Mouse (Mus musculus) embryonic facial prominence, embryonic 11.5 days (tissue): ENCODE measurements around the gene Kmt2b. TPM values are rescaled to one million over a fixed set of nuclear protein-coding genes. Genes with fewer than 3 reads are reported as not detected.

Experiments
- ATAC-seq: fragments of 200-750 bp; cut with Nextera tagmentation; replicated peaks from 2 replicates; pipeline ENCODE4 v1.8.0; 2017; ENCODE audit warnings: low read depth; ENCODE audit not compliant: insufficient number of reproducible peaks, low FRiP score, low TSS enrichment
- DNase-seq: peaks from one replicate; pipeline ENCODE4 v3.0.0-alpha.2; 2015; ENCODE audit warnings: low spot score
- H3K27ac ChIP-seq: fragments of 300-500 bp; sonication (generic); replicated peaks from 2 replicates; pipeline ENCODE4 v1.5.1; 2014; ENCODE audit warnings: mild to moderate bottlenecking, low read depth, low read length, control low read depth
- H3K27me3 ChIP-seq: fragments of 300-500 bp; sonication (generic); 2 replicates; pipeline ENCODE4 v1.6.1; 2014; ENCODE audit warnings: mild to moderate bottlenecking, low read length, moderate library complexity, mixed read lengths; ENCODE audit not compliant: control insufficient read depth, insufficient read depth
- H3K36me3 ChIP-seq: fragments of 300-500 bp; sonication (generic); replicated peaks from 2 replicates; pipeline ENCODE4 v1.6.1; 2014; ENCODE audit warnings: low read depth, mild to moderate bottlenecking, low read length, moderate library complexity, mixed read lengths; ENCODE audit not compliant: control insufficient read depth, insufficient read depth
- H3K4me1 ChIP-seq: fragments of 300-500 bp; sonication (generic); 2 replicates; pipeline ENCODE4 v1.6.1; 2014; ENCODE audit warnings: low read length, mixed read lengths; ENCODE audit not compliant: control insufficient read depth, insufficient read depth
- H3K4me2 ChIP-seq: fragments of 300-500 bp; sonication (generic); 2 replicates; pipeline ENCODE4 v1.6.1; 2014; ENCODE audit warnings: low read depth, mild to moderate bottlenecking, control low read depth, low read length, moderate library complexity
- H3K4me3 ChIP-seq: fragments of 300-500 bp; sonication (generic); 2 replicates; pipeline ENCODE4 v1.5.1; 2014; ENCODE audit warnings: low read depth, low read length, control low read depth
- H3K9ac ChIP-seq: fragments of 300-500 bp; sonication (generic); replicated peaks from 2 replicates; pipeline ENCODE4 v1.6.1; 2014; ENCODE audit warnings: mild to moderate bottlenecking, control low read depth, low read length
- H3K9me3 ChIP-seq: fragments of 300-500 bp; sonication (generic); replicated peaks from 2 replicates; pipeline ENCODE4 v1.6.1; 2016; ENCODE audit warnings: mild to moderate bottlenecking, low read length, inconsistent platforms, mixed read lengths; ENCODE audit not compliant: control insufficient read depth
- WGBS: fragments of 180-500 bp; shearing (Covaris S2); extraction: QIAGEN DNeasy Blood & Tissue Kit; methylation state at CpG from one replicate; pipeline ENCODE4 v1.1.7; 2014; 5-methylcytosine and 5-hydroxymethylcytosine counted together
- polyA plus RNA-seq: library from polyadenylated mRNA; unstranded; fragments of >200 nt; fragmentation: Nextera tagmentation; extraction: Ambion mirVana; gene quantifications from 2 replicates; pipeline ENCODE4 v1.2.1, GENCODE M21; 2014

Kmt2b gene
- polyA plus RNA-seq, 1 experiment from 2014 or later, result 8.4 TPM

DNA sequence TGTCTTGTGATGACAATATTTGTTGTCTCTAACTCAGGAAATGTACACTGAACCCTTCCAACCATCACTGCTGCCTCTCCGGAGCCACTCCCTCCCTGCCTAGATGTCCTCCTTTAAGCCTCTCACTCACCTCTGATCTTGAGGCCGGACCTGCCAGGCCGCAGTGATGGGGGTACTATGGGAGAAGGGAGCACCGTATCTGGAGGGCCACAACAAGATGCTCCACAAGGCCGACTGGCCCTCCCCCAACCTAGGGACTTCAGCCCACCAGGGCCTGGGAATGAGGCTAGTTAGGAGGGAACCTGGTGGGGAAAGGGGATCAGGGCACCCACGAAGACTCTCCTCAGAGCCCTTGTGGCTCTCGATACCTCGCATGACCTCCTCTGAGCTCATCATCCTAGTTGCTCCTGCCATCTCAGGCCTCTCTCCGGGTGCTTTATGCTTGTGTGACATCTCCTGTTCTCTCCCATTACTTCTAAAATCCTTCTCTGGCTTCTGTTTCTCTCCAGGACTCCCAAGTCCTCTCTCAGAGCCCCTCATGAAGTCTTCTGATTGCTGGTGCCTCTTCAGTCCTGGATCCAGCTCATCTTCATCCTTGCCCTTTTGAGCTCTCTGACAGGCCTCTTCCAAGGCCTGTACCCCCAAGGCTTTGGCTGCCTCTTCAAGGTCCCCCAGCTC, 2.5 kb upstream of the Kmt2b start:
- no peak overlapping the region for H3K9ac ChIP-seq
- no peaks in the 10 kb centered on the region for H3K36me3 ChIP-seq
- no peak for ATAC-seq
- DNase-seq, result no peak
- 85% methylated on average over 9 of the region's 9 CpGs for WGBS
- H3K4me1 ChIP-seq, result no peaks in the 10 kb centered on the region; the same call in none of the 2 replicates
- H3K9me3 ChIP-seq, result no peaks in the 10 kb centered on the region
- H3K27me3 ChIP-seq, result no peaks in the 10 kb centered on the region
- no peak overlapping the region for H3K27ac ChIP-seq
- H3K4me3 ChIP-seq, result no peak overlapping the region
- no peak overlapping the region for H3K4me2 ChIP-seq

DNA sequence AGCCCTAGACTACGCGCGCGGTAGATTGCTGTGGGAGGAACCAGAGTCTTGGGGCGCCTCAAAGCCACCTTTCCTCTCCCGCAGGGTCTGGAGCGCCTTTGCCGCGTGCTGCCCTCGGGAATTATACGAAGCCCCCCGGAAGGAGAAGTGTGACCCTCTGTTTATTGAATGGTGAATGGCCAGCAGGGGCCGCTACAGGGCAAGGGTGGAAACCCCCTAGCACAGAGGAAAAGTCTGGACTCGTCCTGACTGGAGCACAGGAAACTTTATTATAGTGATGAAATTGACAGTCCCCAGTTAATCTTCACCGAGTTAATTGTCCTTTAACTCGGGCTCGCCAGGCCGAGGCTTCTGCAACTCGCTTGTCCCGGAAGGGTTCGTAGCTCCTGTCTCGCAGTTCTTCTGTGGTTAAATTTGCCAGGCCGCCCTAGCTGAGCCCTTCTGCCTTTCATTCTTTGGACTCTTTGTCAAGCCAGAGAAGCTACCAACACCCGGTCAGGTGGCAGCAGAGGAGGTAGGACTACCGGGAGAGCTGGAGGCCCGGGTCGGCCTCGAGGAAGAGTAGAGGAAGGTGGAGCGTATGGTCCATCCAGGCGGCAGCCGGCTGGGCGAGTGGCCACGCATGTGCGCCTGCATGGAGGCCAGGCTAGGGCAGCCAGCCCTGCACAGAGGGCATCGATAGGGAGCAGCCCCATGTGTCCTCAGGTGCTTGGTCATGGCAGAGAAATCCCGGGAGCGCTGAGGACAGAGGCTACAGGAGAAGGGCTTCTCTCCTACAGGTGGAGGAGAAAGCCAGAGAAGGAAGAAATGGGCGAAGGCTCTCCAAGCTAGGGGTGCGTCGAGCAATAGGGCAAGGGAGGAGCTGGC, 1.1 kb upstream of the Kmt2b start:
- 27% methylated on average over 40 of the region's 40 CpGs for WGBS

DNA sequence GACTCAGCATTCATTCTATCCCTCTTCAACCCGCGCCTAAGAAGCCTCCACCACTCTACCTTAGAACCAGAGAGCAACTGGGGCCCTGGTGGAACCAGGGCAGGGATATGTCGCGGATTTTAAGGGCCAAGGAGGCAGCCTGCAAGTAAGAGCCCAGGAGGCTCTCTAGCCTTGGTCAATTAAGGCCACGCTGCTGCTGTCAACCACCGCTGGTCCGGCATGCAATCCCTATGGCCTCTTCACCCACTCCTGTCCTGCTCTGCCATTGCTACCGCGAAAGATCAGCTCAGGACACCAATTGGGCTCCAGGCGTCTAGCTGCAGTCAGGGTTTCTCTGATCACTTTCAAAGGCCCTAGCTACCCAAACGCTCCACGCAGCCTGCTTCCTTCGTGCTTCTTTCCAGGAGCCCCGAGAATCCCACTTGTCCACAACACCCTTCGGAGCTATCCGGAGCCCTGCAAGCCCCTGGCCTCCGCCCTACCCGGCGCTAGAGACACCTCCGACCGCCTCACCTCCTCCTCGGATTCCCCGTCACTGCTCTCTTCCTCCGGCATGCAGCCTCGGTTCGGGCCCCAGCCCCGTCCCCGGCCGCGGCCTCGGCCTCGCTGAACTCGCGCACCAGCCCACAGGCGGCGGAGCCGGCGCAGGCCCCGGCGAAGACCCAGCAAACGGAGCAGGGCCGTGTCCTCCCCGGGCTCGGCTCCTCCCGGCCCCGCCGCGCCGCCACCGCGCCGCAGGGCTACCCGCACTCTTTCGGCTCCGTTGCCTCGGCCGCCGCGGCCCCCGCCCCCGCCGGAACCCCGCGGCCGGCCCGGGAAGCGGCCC, 471 bp downstream of the Kmt2b start:
- peak overlapping the region; percentile 84 for H3K27ac ChIP-seq
- under 1% methylated on average over 46 of the region's 67 CpGs for WGBS

More for the DNA sequence above, 1.1 kb upstream of the Kmt2b start:
- Histone ChIP-seq H3K27me3 (no peaks in the 10 kb centered on the region), H3K9me3 (no peaks in the 10 kb centered on the region), H3K4me1 (no peaks in the 10 kb centered on the region; the same call in none of the 2 replicates), H3K4me3 (peak overlapping the region; percentile 97), H3K4me2 (peak overlapping the region; percentile 89), H3K9ac (peak overlapping the region; percentile 67), H3K27ac (peak overlapping the region; percentile 60; the same call in 1 of the 2 replicates), H3K36me3 (peaks cover 6% of the 10 kb centered on the region)
- peak; percentile 92 for DNase-seq
- ATAC-seq, result peak; percentile 55; the same call in 1 of the 2 replicates

DNA sequence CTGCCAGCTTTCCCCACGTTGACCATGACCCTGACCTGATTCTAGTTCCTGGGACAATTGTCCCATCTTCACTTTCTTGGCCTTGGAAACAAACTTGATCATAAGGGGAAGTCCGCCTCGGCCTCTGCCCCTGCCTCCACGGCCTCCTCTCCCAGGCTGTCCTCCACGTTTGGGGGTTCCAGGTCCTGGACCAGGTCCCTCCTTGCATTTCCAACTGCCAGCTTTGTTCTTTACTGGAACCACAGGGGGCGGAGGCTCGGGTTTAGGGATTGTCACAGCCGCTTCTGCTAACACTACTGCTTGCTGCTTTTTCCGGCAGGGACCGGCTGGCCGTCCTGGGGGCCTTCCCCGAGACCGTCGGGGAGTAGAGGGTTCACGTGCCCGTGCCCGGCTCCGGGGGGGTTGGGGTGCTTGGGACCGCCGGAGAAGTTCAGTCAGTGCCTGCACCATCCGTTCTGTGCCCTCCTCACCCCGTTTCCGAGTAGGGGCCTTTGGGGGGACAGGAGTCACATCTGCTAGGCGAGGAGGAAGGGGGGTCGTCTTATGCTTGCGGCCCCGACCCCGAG, 2.0 kb downstream of the Kmt2b start:
- no peak for DNase-seq
- Histone ChIP-seq H3K27ac (no peak overlapping the region), H3K4me2 (no peak overlapping the region; the same call in 1 of the 2 replicates), H3K4me3 (no peak overlapping the region), H3K4me1 (no peaks in the 10 kb centered on the region; the same call in none of the 2 replicates), H3K36me3 (peaks cover 23% of the 10 kb centered on the region), H3K9ac (no peak overlapping the region), H3K27me3 (no peaks in the 10 kb centered on the region), H3K9me3 (no peaks in the 10 kb centered on the region)
- WGBS, result 91% methylated on average over 28 of the region's 28 CpGs
- no peak for ATAC-seq

More for the DNA sequence above, 471 bp downstream of the Kmt2b start:
- no peaks in the 10 kb centered on the region; the same call in none of the 2 replicates for H3K4me1 ChIP-seq
- H3K9ac ChIP-seq, result peak overlapping the region; percentile 99
- peak overlapping the region; percentile 97 for H3K4me3 ChIP-seq
- H3K4me2 ChIP-seq, result peak overlapping the region; percentile 89
- H3K9me3 ChIP-seq, result no peaks in the 10 kb centered on the region
- ATAC-seq (peak; percentile 14), DNase-seq (peak; percentile 33)
- H3K36me3 ChIP-seq, result peaks cover 16% of the 10 kb centered on the region
- no peaks in the 10 kb centered on the region for H3K27me3 ChIP-seq

- Histone ChIP-seq H3K4me2 (no peak overlapping the region), H3K36me3 (peaks cover 24% of the 10 kb centered on the region), H3K4me1 (no peaks in the 10 kb centered on the region; the same call in none of the 2 replicates), H3K9me3 (no peaks in the 10 kb centered on the region), H3K27ac (no peak overlapping the region), H3K27me3 (no peaks in the 10 kb centered on the region), H3K9ac (no peak overlapping the region), H3K4me3 (no peak overlapping the region)
- ATAC-seq (no peak), DNase-seq (no peak)
- 96% methylated on average over 7 of the region's 7 CpGs for WGBS
Measured at GRCm38 (mm10) chr7:30585170-30585569, 3.4 kb downstream of the Kmt2b start.

DNA sequence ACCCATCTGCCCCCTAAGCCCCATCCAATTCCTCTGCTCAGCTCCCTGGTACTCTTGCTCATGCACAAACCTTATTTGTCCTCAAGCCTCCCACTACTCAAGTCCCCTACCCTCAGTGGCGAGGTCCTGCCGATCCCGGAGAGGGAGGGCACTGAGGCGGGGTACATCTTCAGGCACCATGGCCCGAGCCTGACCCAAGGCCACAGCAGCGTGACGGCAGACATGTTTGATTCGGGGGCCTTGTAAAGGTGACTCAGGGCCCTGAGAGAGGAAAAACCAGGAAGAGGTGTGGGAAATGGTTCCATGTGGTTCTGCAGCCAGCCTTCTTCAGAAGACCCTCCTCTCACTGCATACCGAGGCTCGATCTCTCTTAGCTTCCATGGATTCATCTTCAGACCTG, 4.2 kb downstream of the Kmt2b start:
- DNase-seq (no peak), ATAC-seq (no peak)
- H3K4me3 ChIP-seq, result no peak overlapping the region
- H3K4me2 ChIP-seq, result no peak overlapping the region
- H3K27me3 ChIP-seq, result no peaks in the 10 kb centered on the region
- WGBS, result 94% methylated on average over 10 of the region's 10 CpGs
- H3K9ac ChIP-seq, result no peak overlapping the region
- H3K4me1 ChIP-seq, result no peaks in the 10 kb centered on the region; the same call in 1 of the 2 replicates
- no peak overlapping the region for H3K27ac ChIP-seq
- no peaks in the 10 kb centered on the region for H3K9me3 ChIP-seq
- H3K36me3 ChIP-seq, result peaks cover 31% of the 10 kb centered on the region

DNA sequence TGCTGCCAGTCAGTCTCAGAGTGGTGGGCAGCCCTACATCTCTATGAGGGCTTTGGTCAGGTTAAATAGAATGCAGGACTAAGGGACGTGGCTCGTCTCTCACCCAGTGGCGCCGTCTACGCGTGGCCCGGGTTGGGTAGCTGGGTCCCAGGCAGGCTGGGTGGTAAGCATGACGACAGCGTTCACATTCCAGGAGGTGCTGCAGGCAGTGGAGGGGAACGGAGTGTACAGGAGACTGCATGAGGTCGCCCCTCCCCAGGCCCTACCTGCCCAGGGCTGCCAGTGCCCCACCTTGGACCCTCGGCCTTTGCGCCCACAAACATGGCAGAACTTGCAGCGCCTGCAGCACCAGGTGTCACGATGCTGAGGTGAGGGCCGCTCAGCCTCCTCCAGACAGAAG, 7.0 kb downstream of the Kmt2b start:
- H3K27ac ChIP-seq, result no peak overlapping the region
- no peak overlapping the region for H3K4me3 ChIP-seq
- no peak overlapping the region for H3K9ac ChIP-seq
- H3K9me3 ChIP-seq, result no peaks in the 10 kb centered on the region
- DNase-seq, result no peak
- H3K36me3 ChIP-seq, result peaks cover 41% of the 10 kb centered on the region
- no peaks in the 10 kb centered on the region for H3K4me1 ChIP-seq
- WGBS, result 96% methylated on average over 16 of the region's 16 CpGs
- no peak overlapping the region for H3K4me2 ChIP-seq
- H3K27me3 ChIP-seq, result no peaks in the 10 kb centered on the region
- ATAC-seq, result no peak
